Mouse (Mus musculus): Measurements from ENCODE around the gene Man1c1.

The Man1c1 gene

GRCm38 (mm10) chr4:134736147-134736546 is 32.1 kb upstream of the Man1c1 start:
- no peak for TF ChIP-seq GATA4 (IDR thresholded peaks at IDR 0.05; ENCODE audit: insufficient replicate concordance, low read length)

- no peak for TF ChIP-seq GATA4 (IDR thresholded peaks at IDR 0.05; ENCODE audit: insufficient replicate concordance, low read length)
Observed at GRCm38 (mm10) chr4:134734629-134735081, 30.6 kb upstream of the Man1c1 start.

- no peak for TF ChIP-seq GATA4 (IDR thresholded peaks at IDR 0.05; ENCODE audit: insufficient replicate concordance, low read length)
Observed at GRCm38 (mm10) chr4:134734038-134734628, 30.0 kb upstream of the Man1c1 start.

- no peak for TF ChIP-seq GATA4 (IDR thresholded peaks at IDR 0.05; ENCODE audit: insufficient replicate concordance, low read length)
Observed at GRCm38 (mm10) chr4:134733371-134733770, 29.3 kb upstream of the Man1c1 start.

- TF ChIP-seq GATA4 (IDR thresholded peaks at IDR 0.05; ENCODE audit: insufficient replicate concordance, low read length): peak; percentile 14; the same call in 1 of the 2 replicates
Observed at GRCm38 (mm10) chr4:134730106-134730505, 26.0 kb upstream of the Man1c1 start.

- TF ChIP-seq GATA4 (IDR thresholded peaks at IDR 0.05; ENCODE audit: insufficient replicate concordance, low read length): no peak
Observed at GRCm38 (mm10) chr4:134725735-134726345, 21.8 kb upstream of the Man1c1 start.

GRCm38 (mm10) chr4:134724974-134725373 is 20.9 kb upstream of the Man1c1 start:
- no peak for TF ChIP-seq GATA4 (IDR thresholded peaks at IDR 0.05; ENCODE audit: insufficient replicate concordance, low read length)

GRCm38 (mm10) chr4:134723251-134723650 is 19.2 kb upstream of the Man1c1 start:
- no peak for TF ChIP-seq GATA4 (IDR thresholded peaks at IDR 0.05; ENCODE audit: insufficient replicate concordance, low read length)

GRCm38 (mm10) chr4:134721076-134721475 is 17.0 kb upstream of the Man1c1 start:
- TF ChIP-seq GATA4 (IDR thresholded peaks at IDR 0.05; ENCODE audit: insufficient replicate concordance, low read length): no peak

- no peak for TF ChIP-seq GATA4 (IDR thresholded peaks at IDR 0.05; ENCODE audit: insufficient replicate concordance, low read length)
Observed at GRCm38 (mm10) chr4:134720371-134720770, 16.3 kb upstream of the Man1c1 start.

GRCm38 (mm10) chr4:134719489-134719888 is 15.4 kb upstream of the Man1c1 start:
- TF ChIP-seq GATA4 (IDR thresholded peaks at IDR 0.05; ENCODE audit: insufficient replicate concordance, low read length): no peak

- no peak for TF ChIP-seq GATA4 (IDR thresholded peaks at IDR 0.05; ENCODE audit: insufficient replicate concordance, low read length)
Observed at GRCm38 (mm10) chr4:134713937-134714336, 9.8 kb upstream of the Man1c1 start.

- no peak for TF ChIP-seq GATA4 (IDR thresholded peaks at IDR 0.05; ENCODE audit: insufficient replicate concordance, low read length)
Observed at GRCm38 (mm10) chr4:134705311-134705710, 1.2 kb upstream of the Man1c1 start.

GRCm38 (mm10) chr4:134704590-134704989 is 500 bp upstream of the Man1c1 start:
- no peak for TF ChIP-seq GATA4 (IDR thresholded peaks at IDR 0.05; ENCODE audit: insufficient replicate concordance, low read length)

GRCm38 (mm10) chr4:134702981-134703834 is 882 bp downstream of the Man1c1 start:
- no peak for TF ChIP-seq GATA4 (IDR thresholded peaks at IDR 0.05; ENCODE audit: insufficient replicate concordance, low read length)

- TF ChIP-seq GATA4 (IDR thresholded peaks at IDR 0.05; ENCODE audit: insufficient replicate concordance, low read length): no peak
Observed at GRCm38 (mm10) chr4:134701934-134702333, 2.2 kb downstream of the Man1c1 start.

All from liver, adult (tissue).